In the genomic region with DNA sequence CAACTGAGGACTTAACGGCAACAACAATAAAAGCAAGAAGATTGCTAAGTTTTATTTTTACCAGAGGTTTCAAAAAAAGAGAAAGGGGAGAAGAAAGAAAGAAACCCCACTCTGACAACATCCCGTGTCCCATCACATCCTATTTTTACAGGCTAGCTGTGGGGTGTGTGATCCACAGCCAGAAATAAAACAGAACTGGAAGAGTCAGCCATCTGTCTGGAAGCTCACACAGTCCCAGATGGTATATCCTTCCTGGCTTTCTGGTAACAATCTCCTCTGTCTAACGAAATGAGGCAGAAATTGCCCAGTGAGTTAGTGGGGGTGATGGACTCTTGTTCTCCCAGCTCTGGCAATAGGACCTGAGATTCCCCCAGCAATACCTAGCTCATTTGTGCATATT, we compare ENCODE assay signal across 12 mouse cellular contexts.
DNase-seq lines count a peak whose midpoint lies in the region; ATAC-seq lines count a peak whose summit lies in the region.
"Had no signal": no experiment of that assay in that cellular context is flagged by ENCODE, and none has a peak within 500 bp of the region (broad histone marks: within the 10 kb centered on the region; RNA-seq: fewer than 3 reads in every experiment).

No protein-coding gene starts in this region.

- H3K9me3 ChIP-seq in embryonic facial prominence, embryonic 14.5 days (ENCODE audit: control insufficient read depth, low read length): no peaks in the 10 kb centered on the region
- H3K9me3 ChIP-seq in embryonic facial prominence, embryonic 10.5 days: no peaks in the 10 kb centered on the region
- no peaks in the 10 kb centered on the region for H3K9me3 ChIP-seq in limb, embryonic 10.5 days (replicated peaks)
- H3K9me3 ChIP-seq: kidney, embryonic 15.5 days had no signal

- peak; percentile 10 for DNase-seq in embryonic facial prominence, embryonic 14.5 days (ENCODE audit: low spot score)
- DNase-seq in embryonic facial prominence, embryonic 10.5 days (ENCODE audit: low spot score): no peak
- peak; percentile 28 to 63 for DNase-seq in cerebellum, postnatal 14 days
- DNase-seq in layer of hippocampus, adult 8-10 months (ENCODE audit: low spot score in 2 of 2): peak; percentile 63 to 73
- peak; percentile 68 to 75 for DNase-seq in right cerebral cortex, adult 2 months (ENCODE audit: low spot score in 2 of 2)
- no peak for DNase-seq in limb, embryonic 10.5 days (ENCODE audit: low spot score)
- no peak for DNase-seq in gastrocnemius, postnatal 36 days
- DNase-seq: thymus, postnatal 25 days had no signal

- H3K9ac ChIP-seq in embryonic facial prominence, embryonic 14.5 days (ENCODE audit: low read depth, low read length): no peak overlapping the region
- H3K9ac ChIP-seq: kidney, embryonic 15.5 days had no signal

- intact Hi-C loops in gastrocnemius, postnatal 36 days (cut with DNase I): no loop called here

- no peak overlapping the region for H3K4me3 ChIP-seq in embryonic facial prominence, embryonic 14.5 days (ENCODE audit: low read depth, low read length)
- H3K4me3 ChIP-seq in embryonic facial prominence, embryonic 10.5 days: no peak overlapping the region
- H3K4me3 ChIP-seq in limb, embryonic 10.5 days: no peak overlapping the region
- H3K4me3 ChIP-seq: kidney, embryonic 15.5 days had no signal

- H3K36me3 ChIP-seq in embryonic facial prominence, embryonic 14.5 days (ENCODE audit: control insufficient read depth, insufficient read depth, low read length): no peaks in the 10 kb centered on the region
- no peaks in the 10 kb centered on the region for H3K36me3 ChIP-seq in embryonic facial prominence, embryonic 10.5 days (replicated peaks)
- H3K36me3 ChIP-seq in limb, embryonic 10.5 days: no peaks in the 10 kb centered on the region
- H3K36me3 ChIP-seq: kidney, embryonic 15.5 days had no signal

- H3K27ac ChIP-seq in embryonic facial prominence, embryonic 14.5 days (replicated peaks; ENCODE audit: low read depth, low read length): no peak overlapping the region
- no peak overlapping the region for H3K27ac ChIP-seq in embryonic facial prominence, embryonic 10.5 days (replicated peaks)
- H3K27ac ChIP-seq in limb, embryonic 10.5 days: no peak overlapping the region
- H3K27ac ChIP-seq: kidney, embryonic 15.5 days had no signal

- H3K4me1 ChIP-seq in embryonic facial prominence, embryonic 14.5 days (ENCODE audit: control insufficient read depth, insufficient read depth, low read length): no peaks in the 10 kb centered on the region
- 0 out of 2 replicates have a peak, but pooled peaks cover 6% of the 10 kb centered on the region for H3K4me1 ChIP-seq in embryonic facial prominence, embryonic 10.5 days
- peaks cover 10% of the 10 kb centered on the region for H3K4me1 ChIP-seq in limb, embryonic 10.5 days
- H3K4me1 ChIP-seq: kidney, embryonic 15.5 days had no signal

- no peaks in the 10 kb centered on the region for H3K27me3 ChIP-seq in embryonic facial prominence, embryonic 14.5 days (replicated peaks; ENCODE audit: control insufficient read depth, insufficient read depth, low read length)
- H3K27me3 ChIP-seq in embryonic facial prominence, embryonic 10.5 days (replicated peaks; ENCODE audit: low read depth, poor library complexity, severe bottlenecking): no peaks in the 10 kb centered on the region
- no peaks in the 10 kb centered on the region for H3K27me3 ChIP-seq in limb, embryonic 10.5 days (ENCODE audit: low read depth, poor library complexity, severe bottlenecking)
- H3K27me3 ChIP-seq: kidney, embryonic 15.5 days had no signal

- 48% methylated on average over 3 of the region's 3 CpGs for WGBS in embryonic facial prominence, embryonic 14.5 days
- WGBS in embryonic facial prominence, embryonic 10.5 days: 71% methylated on average over 3 of the region's 3 CpGs
- 71% methylated on average over 3 of the region's 3 CpGs for WGBS in limb, embryonic 10.5 days

- no peak overlapping the region for H3K4me2 ChIP-seq in embryonic facial prominence, embryonic 14.5 days (ENCODE audit: low read depth, low read length)
- H3K4me2 ChIP-seq: heart, embryonic 11.5 days; kidney, embryonic 15.5 days had no signal

- no peak for ATAC-seq in embryonic facial prominence, embryonic 14.5 days (ENCODE audit: low read depth)
- no peak for ATAC-seq in megakaryocyte progenitor cell, adult 5-6 weeks (replicated peaks; ENCODE audit: poor library complexity)
- ATAC-seq: activated CD4-positive, CD25-positive, alpha-beta regulatory T cell, adult 4 months had no signal

Comparison
In these comparisons a context has a peak if more than half of its experiments do, and no peak if none do; other contexts are left out.
1. DNase-seq: peak in embryonic facial prominence, embryonic 14.5 days (single experiment), cerebellum, postnatal 14 days (2 of 2), layer of hippocampus, adult 8-10 months (2 of 2) and right cerebral cortex, adult 2 months (2 of 2); none in embryonic facial prominence, embryonic 10.5 days (single experiment), limb, embryonic 10.5 days (single experiment) and gastrocnemius, postnatal 36 days (0 of 2).